Mouse (Mus musculus) stomach, embryonic 14.5 days (tissue): Measurements from ENCODE around the gene Pank4. TPM values are rescaled to one million over a fixed set of nuclear protein-coding genes. Genes with fewer than 3 reads are reported as not detected.

ENCODE experiments used
- ATAC-seq: fragments of 200-750 bp; cut with Nextera tagmentation; 2 replicates; pipeline ENCODE4 v1.8.0; 2017; ENCODE audit warnings: low read depth, moderate TSS enrichment; ENCODE audit not compliant: insufficient number of reproducible peaks, insufficient read depth, low FRiP score
- H3K27ac ChIP-seq: fragments of 300-500 bp; sonication (generic); 2 replicates; pipeline ENCODE4 v1.5.1; 2014; ENCODE audit warnings: mild to moderate bottlenecking, low read length, moderate library complexity, mixed read lengths
- H3K27me3 ChIP-seq: fragments of 300-500 bp; sonication (generic); 2 replicates; pipeline ENCODE4 v1.6.1; 2014; ENCODE audit warnings: low read length, control low read depth, mixed read lengths; ENCODE audit not compliant: control insufficient read depth, insufficient read depth
- H3K36me3 ChIP-seq: fragments of 300-500 bp; sonication (generic); 2 replicates; pipeline ENCODE4 v1.6.1; 2014; ENCODE audit warnings: mild to moderate bottlenecking, control low read depth, low read length, moderate library complexity, mixed read lengths; ENCODE audit not compliant: control insufficient read depth, insufficient read depth
- H3K4me1 ChIP-seq: fragments of 300-500 bp; sonication (generic); 2 replicates; pipeline ENCODE4 v1.6.1; 2014; ENCODE audit warnings: low read length, control low read depth, mixed read lengths; ENCODE audit not compliant: control insufficient read depth, insufficient read depth
- H3K4me2 ChIP-seq: fragments of 300-500 bp; sonication (generic); replicated peaks from 2 replicates; pipeline ENCODE4 v1.6.1; 2014; ENCODE audit warnings: low read depth, low read length, control low read depth
- H3K4me3 ChIP-seq: fragments of 300-500 bp; sonication (generic); 2 replicates; pipeline ENCODE4 v1.5.1; 2014; ENCODE audit warnings: low read depth, low read length, control low read depth
- H3K9ac ChIP-seq: fragments of 300-500 bp; sonication (generic); replicated peaks from 2 replicates; pipeline ENCODE4 v1.6.1; 2014; ENCODE audit warnings: low read depth, mild to moderate bottlenecking, control low read depth, low read length, moderate library complexity, mixed read lengths
- H3K9me3 ChIP-seq: fragments of 300-500 bp; sonication (generic); 2 replicates; pipeline ENCODE4 v1.6.1; 2016; ENCODE audit warnings: low read depth, low read length, control low read depth; ENCODE audit not compliant: control insufficient read depth
- WGBS: fragments of 180-500 bp; shearing (Covaris S2); extraction: QIAGEN DNeasy Blood & Tissue Kit; methylation state at CpG from one replicate; pipeline ENCODE4 v1.1.7; 2014; 5-methylcytosine and 5-hydroxymethylcytosine counted together
- polyA plus RNA-seq: library from polyadenylated mRNA; unstranded; fragments of >200 nt; fragmentation: Nextera tagmentation; extraction: Ambion mirVana; gene quantifications from 2 replicates; pipeline ENCODE4 v1.2.1, GENCODE M21; 2014

The Pank4 gene
- polyA plus RNA-seq, 1 experiment from 2014 or later, result 50.4 TPM

DNA sequence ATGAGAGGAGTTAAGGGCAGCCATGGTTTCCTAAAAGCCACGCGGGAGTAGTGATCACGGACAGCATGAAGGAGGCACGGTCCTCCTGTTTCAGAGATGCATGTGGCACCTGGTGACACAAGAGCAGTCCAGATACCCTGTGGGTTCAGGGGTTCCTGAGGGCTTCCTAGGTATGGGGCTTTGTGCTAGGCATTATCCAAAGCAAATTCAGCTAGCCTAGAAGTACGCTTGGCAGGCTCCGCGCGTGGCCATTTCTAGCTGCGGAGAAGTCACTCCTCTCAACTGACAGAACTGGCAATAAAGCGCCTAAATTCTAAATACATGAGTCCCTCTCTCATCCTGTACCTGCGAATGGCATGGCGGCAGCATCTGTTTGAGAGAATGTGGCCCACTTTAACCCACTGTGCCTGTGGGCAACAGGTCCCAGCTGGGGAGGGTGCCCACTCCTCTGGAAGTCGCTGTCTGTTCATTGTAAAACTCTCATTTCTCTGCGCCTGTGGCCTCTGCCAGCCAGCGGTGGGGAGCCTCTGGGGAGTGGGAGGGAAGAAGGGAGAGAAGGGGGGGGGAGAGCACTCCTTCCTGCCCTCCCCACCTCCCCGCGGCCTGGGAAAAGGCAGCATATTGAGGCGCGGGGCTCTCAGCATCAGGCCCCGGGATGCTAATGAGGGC is 3.8 kb upstream of the Pank4 start:
- Histone ChIP-seq H3K9me3 (no peaks in the 10 kb centered on the region), H3K4me3 (peak overlapping the region; percentile 33), H3K4me1 (peaks cover 32% of the 10 kb centered on the region), H3K27me3 (peaks cover 40% of the 10 kb centered on the region), H3K36me3 (no peaks in the 10 kb centered on the region), H3K9ac (0 out of 2 replicates have a peak overlapping the region, but pooled peaks have one; percentile 14), H3K4me2 (peak overlapping the region; percentile 65), H3K27ac (no peak overlapping the region)
- ATAC-seq, result no peak
- 25% methylated on average over 20 of the region's 20 CpGs for WGBS

DNA sequence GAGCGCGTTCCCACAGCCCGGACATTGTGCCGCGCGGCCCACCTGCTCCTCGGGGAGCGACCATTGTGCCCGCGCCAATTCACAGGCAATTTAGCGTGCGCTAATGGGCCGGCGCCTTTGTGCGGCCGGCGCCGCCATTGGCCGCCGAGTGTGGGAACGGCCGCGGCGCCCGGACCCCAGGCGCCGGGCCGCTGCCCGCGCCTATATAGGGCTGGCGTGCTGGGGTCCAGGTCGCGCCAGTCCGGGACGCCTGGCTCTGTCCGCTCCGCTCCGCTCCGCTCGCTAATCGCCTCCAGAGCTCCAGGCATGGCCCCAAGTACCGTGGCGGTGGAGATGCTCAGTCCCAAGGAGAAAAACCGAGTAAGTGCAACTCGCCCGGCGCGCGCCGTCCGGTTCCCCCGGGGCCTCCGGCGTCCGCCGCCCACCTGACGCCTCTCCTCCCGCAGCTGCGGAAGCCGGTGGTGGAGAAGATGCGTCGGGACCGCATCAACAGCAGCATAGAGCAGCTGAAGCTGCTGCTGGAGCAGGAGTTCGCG is 3.2 kb upstream of the Pank4 start, which contains the start of gene Hes5:
TSS of gene Hes5 (plus strand) at position 234 of the 536 bp plus-strand sequence.
- peak within 1 kb of the TSS; percentile 14; the same call in 1 of the 2 replicates for H3K9ac ChIP-seq
- ATAC-seq, result no peak
- H3K36me3 ChIP-seq, result no peaks in the 10 kb centered on the region
- peak within 1 kb of the TSS; percentile 65 for H3K4me2 ChIP-seq
- peak within 1 kb of the TSS; percentile 33 for H3K4me3 ChIP-seq
- peaks cover 38% of the 10 kb centered on the region for H3K4me1 ChIP-seq
- H3K27me3 ChIP-seq, result peaks cover 40% of the 10 kb centered on the region
- under 1% methylated on average over 63 of the region's 65 CpGs for whole genome bisulfite sequencing
- no peaks in the 10 kb centered on the region for H3K9me3 ChIP-seq
- H3K27ac ChIP-seq, result no peak within 1 kb of the TSS

DNA sequence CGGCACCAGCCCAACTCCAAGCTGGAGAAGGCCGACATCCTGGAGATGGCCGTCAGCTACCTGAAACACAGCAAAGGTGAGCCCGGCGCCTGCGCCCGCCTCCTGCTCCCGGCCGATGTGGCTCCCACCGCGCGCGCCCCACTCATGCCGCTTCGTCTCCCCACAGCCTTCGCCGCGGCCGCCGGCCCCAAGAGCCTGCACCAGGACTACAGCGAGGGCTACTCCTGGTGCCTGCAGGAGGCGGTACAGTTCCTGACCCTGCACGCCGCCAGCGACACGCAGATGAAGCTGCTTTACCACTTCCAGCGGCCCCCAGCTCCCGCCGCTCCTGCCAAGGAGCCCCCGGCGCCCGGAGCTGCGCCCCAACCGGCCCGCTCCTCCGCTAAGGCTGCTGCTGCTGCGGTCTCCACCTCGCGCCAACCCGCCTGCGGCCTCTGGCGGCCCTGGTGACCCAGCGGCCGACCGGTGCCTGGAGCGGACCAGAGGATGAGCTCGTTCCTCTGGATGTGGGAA is 2.6 kb upstream of the Pank4 start:
- ATAC-seq, result no peak
- no peak overlapping the region for H3K27ac ChIP-seq
- H3K4me2 ChIP-seq, result peak overlapping the region; percentile 65
- H3K27me3 ChIP-seq, result peaks cover 40% of the 10 kb centered on the region
- under 1% methylated on average over 47 of the region's 47 CpGs for WGBS
- H3K9me3 ChIP-seq, result no peaks in the 10 kb centered on the region
- H3K4me1 ChIP-seq, result peaks cover 41% of the 10 kb centered on the region
- peak overlapping the region; percentile 33 for H3K4me3 ChIP-seq
- peak overlapping the region; percentile 14; the same call in 1 of the 2 replicates for H3K9ac ChIP-seq
- peaks cover 2% of the 10 kb centered on the region for H3K36me3 ChIP-seq

DNA sequence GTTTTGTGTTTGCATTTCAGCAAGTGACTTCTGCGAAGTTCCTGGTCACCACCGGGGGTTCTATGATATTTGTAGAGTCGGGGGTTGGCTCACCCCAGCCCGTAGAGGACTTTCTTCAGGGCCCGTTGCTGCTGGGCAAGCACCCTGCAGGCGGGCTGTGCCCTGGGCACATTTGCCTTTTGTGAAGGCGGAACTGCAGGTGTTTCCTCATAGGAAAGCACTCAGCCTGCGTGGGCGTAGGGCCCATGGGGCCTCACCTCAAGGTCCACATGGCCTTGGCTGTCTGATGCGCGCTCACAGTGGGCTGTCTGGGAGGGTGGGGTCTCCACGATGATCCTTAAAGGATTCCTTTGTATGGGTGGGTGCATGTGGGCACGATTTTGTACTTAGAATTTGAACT is 2.0 kb upstream of the Pank4 start:
- no peaks in the 10 kb centered on the region for H3K9me3 ChIP-seq
- H3K36me3 ChIP-seq, result peaks cover 7% of the 10 kb centered on the region
- H3K9ac ChIP-seq, result no peak overlapping the region
- H3K27me3 ChIP-seq, result peaks cover 40% of the 10 kb centered on the region
- H3K4me1 ChIP-seq, result peaks cover 41% of the 10 kb centered on the region
- no peak overlapping the region for H3K27ac ChIP-seq
- H3K4me2 ChIP-seq, result peak overlapping the region; percentile 65; the same call in 1 of the 2 replicates
- no peak for ATAC-seq
- 30% methylated on average over 13 of the region's 13 CpGs for WGBS
- H3K4me3 ChIP-seq, result peak overlapping the region; percentile 33

DNA sequence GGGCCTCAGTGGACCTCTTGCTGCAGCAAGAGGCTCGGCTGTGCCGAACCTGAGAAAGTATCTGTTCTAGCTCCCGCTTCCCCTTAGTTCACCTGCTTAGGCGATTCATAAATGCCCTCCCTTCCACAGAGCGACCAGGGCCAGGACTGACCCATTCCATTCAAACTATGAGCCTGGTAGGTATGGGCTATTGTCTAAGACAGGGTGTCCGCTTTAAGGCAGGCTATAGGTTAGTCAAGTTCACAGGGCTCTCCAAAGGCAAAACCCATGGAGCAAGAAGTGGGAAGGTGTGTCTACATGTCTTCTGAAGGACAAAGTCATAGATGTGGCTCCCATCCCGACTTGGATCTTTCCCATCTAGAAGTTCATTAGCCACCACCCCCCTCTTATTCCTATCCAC is 1.2 kb upstream of the Pank4 start:
- no peaks in the 10 kb centered on the region for H3K9me3 ChIP-seq
- WGBS, result 86% methylated on average over 7 of the region's 7 CpGs
- peaks cover 40% of the 10 kb centered on the region for H3K4me1 ChIP-seq
- no peak for ATAC-seq
- peaks cover 40% of the 10 kb centered on the region for H3K27me3 ChIP-seq
- H3K36me3 ChIP-seq, result peaks cover 7% of the 10 kb centered on the region
- 0 out of 2 replicates have a peak overlapping the region, but pooled peaks have one; percentile 37 for H3K4me2 ChIP-seq
- no peak overlapping the region for H3K9ac ChIP-seq
- H3K4me3 ChIP-seq, result no peak overlapping the region
- no peak overlapping the region for H3K27ac ChIP-seq

DNA sequence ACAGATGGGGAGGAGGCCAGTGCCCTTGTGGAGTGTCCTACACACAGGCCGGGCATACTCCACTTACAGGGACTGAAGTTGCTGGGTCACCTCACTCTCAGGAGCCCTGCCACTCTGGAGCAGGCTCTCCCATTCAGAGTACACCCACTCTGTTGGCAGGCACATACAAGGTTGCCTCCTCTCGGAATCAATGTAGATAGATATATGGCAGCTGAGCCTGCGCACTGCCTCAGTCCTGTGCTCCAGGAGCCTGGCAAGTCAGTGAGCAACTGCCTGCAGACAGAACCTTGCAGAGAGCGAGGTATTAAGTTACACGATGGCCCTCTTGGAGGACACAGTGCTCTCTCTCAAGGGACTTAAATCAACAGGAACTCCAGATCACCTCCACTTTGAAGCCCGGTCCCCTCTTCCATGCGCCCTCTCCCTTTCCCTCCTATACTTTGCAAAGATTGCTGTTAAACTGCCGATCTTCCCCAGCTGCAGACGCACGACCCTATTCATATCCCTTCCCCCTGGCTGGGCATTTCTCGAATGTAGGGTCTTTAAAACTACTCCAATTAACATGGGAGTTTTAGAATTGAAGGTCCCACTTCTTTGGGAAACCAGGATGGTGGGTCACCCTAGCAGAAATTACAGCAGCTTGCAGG is 610 bp upstream of the Pank4 start:
- Histone ChIP-seq H3K9ac (no peak overlapping the region), H3K4me3 (peak overlapping the region; percentile 84), H3K27ac (no peak overlapping the region), H3K4me2 (peak overlapping the region; percentile 37), H3K36me3 (peaks cover 7% of the 10 kb centered on the region), H3K4me1 (peaks cover 34% of the 10 kb centered on the region), H3K27me3 (peaks cover 40% of the 10 kb centered on the region), H3K9me3 (no peaks in the 10 kb centered on the region)
- WGBS, result 33% methylated on average over 11 of the region's 11 CpGs
- no peak for ATAC-seq

DNA sequence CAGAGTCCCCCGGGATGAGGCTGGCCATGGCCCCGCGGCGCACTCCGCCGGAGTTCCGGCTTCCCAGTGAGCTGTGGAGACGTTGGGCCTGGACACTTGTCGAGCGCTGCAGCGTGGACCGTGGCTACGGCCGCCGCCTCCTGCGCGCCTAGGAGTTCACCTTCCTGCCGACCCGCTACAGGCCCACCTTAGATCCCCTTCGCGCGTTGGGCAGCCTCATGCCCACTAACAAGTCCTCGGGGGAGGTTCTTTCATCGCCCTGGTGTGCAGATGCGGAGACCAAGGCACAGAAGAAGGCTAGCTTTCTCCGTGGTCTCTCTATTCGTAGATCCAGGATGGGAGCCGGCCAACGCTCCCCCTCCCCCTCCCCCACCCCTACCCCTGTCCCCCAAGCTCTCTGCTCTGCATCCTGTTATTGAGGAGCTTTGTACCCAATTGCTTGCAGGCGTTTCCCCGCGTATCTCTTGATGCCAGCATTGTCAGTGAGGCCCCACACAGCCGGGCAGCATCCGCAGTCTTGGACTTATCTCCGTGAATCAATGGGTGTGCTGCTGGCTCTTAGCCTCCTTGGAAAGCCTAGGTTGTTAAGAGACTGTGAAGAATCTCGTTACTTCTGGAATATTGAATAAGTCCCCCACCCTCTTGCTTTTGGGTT is 785 bp downstream of the Pank4 start:
- Histone ChIP-seq H3K9ac (peak overlapping the region; percentile 77), H3K9me3 (no peaks in the 10 kb centered on the region), H3K36me3 (peaks cover 14% of the 10 kb centered on the region), H3K27me3 (peaks cover 28% of the 10 kb centered on the region), H3K4me1 (peaks cover 31% of the 10 kb centered on the region), H3K27ac (peak overlapping the region; percentile 88; the same call in 1 of the 2 replicates), H3K4me3 (peak overlapping the region; percentile 84), H3K4me2 (peak overlapping the region; percentile 85)
- no peak for ATAC-seq
- 2% methylated on average over 36 of the region's 36 CpGs for WGBS

DNA sequence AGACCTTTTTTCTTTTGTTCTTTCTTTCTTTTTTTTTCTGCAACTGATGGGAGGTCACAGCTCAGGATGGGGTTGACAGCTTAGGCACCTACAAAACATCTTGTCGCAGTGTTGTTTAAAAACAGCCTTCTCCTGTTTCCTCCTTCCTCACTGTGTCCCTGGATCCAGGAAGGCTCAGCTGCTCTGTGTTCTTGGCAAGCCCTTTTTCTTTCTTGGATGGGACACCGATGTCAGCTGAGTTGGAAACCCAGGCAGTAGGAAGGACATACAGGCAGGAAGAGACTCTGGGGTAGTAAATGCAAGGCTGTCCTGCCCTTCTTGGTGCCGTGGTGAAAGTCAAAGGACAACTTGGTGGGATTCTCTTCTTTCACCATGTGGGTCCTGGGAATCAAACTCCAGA is 1.9 kb downstream of the Pank4 start:
- peaks cover 26% of the 10 kb centered on the region for H3K36me3 ChIP-seq
- no peak overlapping the region for H3K4me2 ChIP-seq
- no peak overlapping the region for H3K4me3 ChIP-seq
- H3K9ac ChIP-seq, result no peak overlapping the region
- no peak overlapping the region for H3K27ac ChIP-seq
- H3K27me3 ChIP-seq, result peaks cover 17% of the 10 kb centered on the region
- peaks cover 26% of the 10 kb centered on the region for H3K4me1 ChIP-seq
- 84% methylated on average over 3 of the region's 3 CpGs for WGBS
- ATAC-seq, result no peak
- no peaks in the 10 kb centered on the region for H3K9me3 ChIP-seq
